Comparison of ENCODE assay signal across 11 mouse cellular contexts in the genomic region with DNA sequence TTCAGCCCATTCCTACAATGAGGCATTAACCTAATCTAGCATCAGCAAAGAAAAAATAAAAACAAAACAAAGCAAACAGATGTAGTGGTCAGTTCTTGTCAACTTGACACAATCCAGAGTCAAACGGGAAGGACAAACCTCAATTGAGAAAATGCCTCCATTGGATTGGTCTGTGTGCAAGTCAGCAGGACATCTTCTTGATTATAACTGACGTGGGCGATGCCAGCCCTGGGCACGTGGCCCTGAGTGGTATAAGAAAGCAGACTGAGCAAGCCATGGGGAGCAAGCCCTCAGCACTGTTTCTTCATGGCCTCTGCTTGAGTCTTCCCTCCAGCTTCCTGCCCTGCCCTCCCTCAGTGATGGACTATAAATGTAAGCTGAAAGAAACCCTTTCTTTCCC. TPM values are rescaled to one million over a fixed set of nuclear protein-coding genes. Genes with fewer than 3 reads are reported as not detected.
DNase-seq lines count a peak whose midpoint lies in the region; ATAC-seq lines count a peak whose summit lies in the region.
"Had no signal": no experiment of that assay in that cellular context is flagged by ENCODE, and none has a peak within 500 bp of the region (broad histone marks: within the 10 kb centered on the region; RNA-seq: fewer than 3 reads in every experiment).

No protein-coding gene starts in this region.

- peaks cover 37% of the 10 kb centered on the region for H3K4me1 ChIP-seq in heart, embryonic 12.5 days (replicated peaks)
- peaks cover 3% of the 10 kb centered on the region for H3K4me1 ChIP-seq in midbrain, embryonic 11.5 days (ENCODE audit: control insufficient read depth, insufficient read depth, low read length)
- peaks cover 14% of the 10 kb centered on the region for H3K4me1 ChIP-seq in midbrain, embryonic 10.5 days
- no peaks in the 10 kb centered on the region for H3K4me1 ChIP-seq in embryonic facial prominence, embryonic 12.5 days
- H3K4me1 ChIP-seq in neural tube, embryonic 13.5 days (replicated peaks) = peaks cover 4% of the 10 kb centered on the region

- H3K4me3 ChIP-seq in heart, embryonic 12.5 days = no peak overlapping the region
- H3K4me3 ChIP-seq in midbrain, embryonic 11.5 days (ENCODE audit: low read depth, low read length) = no peak overlapping the region
- no peak overlapping the region for H3K4me3 ChIP-seq in midbrain, embryonic 10.5 days
- no peak overlapping the region for H3K4me3 ChIP-seq in embryonic facial prominence, embryonic 12.5 days
- H3K4me3 ChIP-seq in neural tube, embryonic 13.5 days = no peak overlapping the region
- H3K4me3 ChIP-seq: kidney, embryonic 15.5 days had no signal

- ATAC-seq in heart, embryonic 12.5 days (ENCODE audit: insufficient number of reproducible peaks, low FRiP score) = 0 out of 2 replicates have a peak, but pooled peaks have one; percentile 30
- no peak for ATAC-seq in midbrain, embryonic 11.5 days (ENCODE audit: low FRiP score)
- no peak for ATAC-seq in embryonic facial prominence, embryonic 12.5 days (ENCODE audit: insufficient number of reproducible peaks, insufficient read depth, low FRiP score, low TSS enrichment)
- ATAC-seq in neural tube, embryonic 13.5 days (ENCODE audit: low read depth) = 0 out of 2 replicates have a peak, but pooled peaks have one; percentile 51

- no peak for DNase-seq in heart, adult 11 months
- no peak for DNase-seq in midbrain, embryonic 11.5 days (ENCODE audit: low spot score, missing footprints)
- no peak for DNase-seq in midbrain, embryonic 10.5 days (ENCODE audit: low spot score)
- no peak for DNase-seq in kidney, postnatal 14 days
- no peak for DNase-seq in layer of hippocampus, adult 9-10 months (ENCODE audit: low spot score)
- DNase-seq: layer of hippocampus, adult 9-11 months had no signal

- no peak overlapping the region for H3K27ac ChIP-seq in heart, embryonic 12.5 days (ENCODE audit: poor library complexity, severe bottlenecking)
- H3K27ac ChIP-seq in midbrain, embryonic 11.5 days (ENCODE audit: low read depth, low read length) = no peak overlapping the region
- no peak overlapping the region for H3K27ac ChIP-seq in midbrain, embryonic 10.5 days (replicated peaks)
- H3K27ac ChIP-seq in embryonic facial prominence, embryonic 12.5 days = no peak overlapping the region
- H3K27ac ChIP-seq in neural tube, embryonic 13.5 days (replicated peaks) = no peak overlapping the region
- H3K27ac ChIP-seq: kidney, embryonic 15.5 days had no signal

- H3K9ac ChIP-seq in heart, embryonic 12.5 days = no peak overlapping the region
- H3K9ac ChIP-seq in midbrain, embryonic 11.5 days (ENCODE audit: low read length) = 0 out of 2 replicates have a peak overlapping the region, but pooled peaks have one; percentile 12
- no peak overlapping the region for H3K9ac ChIP-seq in embryonic facial prominence, embryonic 12.5 days
- H3K9ac ChIP-seq in neural tube, embryonic 13.5 days = no peak overlapping the region
- H3K9ac ChIP-seq: kidney, embryonic 15.5 days had no signal

- 39% methylated on average over 4 of the region's 4 CpGs for WGBS in heart, embryonic 12.5 days
- WGBS in midbrain, embryonic 11.5 days = 57% methylated on average over 4 of the region's 4 CpGs
- 55% methylated on average over 4 of the region's 4 CpGs for WGBS in midbrain, embryonic 10.5 days
- 46% methylated on average over 4 of the region's 4 CpGs for WGBS in embryonic facial prominence, embryonic 12.5 days
- 37% methylated on average over 4 of the region's 4 CpGs for WGBS in neural tube, embryonic 13.5 days

- H3K27me3 ChIP-seq in heart, embryonic 12.5 days (replicated peaks) = 0 out of 2 replicates have a peak, but pooled peaks cover 7% of the 10 kb centered on the region
- 0 out of 2 replicates have a peak, but pooled peaks cover 3% of the 10 kb centered on the region for H3K27me3 ChIP-seq in midbrain, embryonic 11.5 days (ENCODE audit: control insufficient read depth, insufficient read depth, low read length)
- H3K27me3 ChIP-seq in midbrain, embryonic 10.5 days (ENCODE audit: low read depth, poor library complexity, severe bottlenecking) = peaks cover 35% of the 10 kb centered on the region
- H3K27me3 ChIP-seq in embryonic facial prominence, embryonic 12.5 days = no peaks in the 10 kb centered on the region
- H3K27me3 ChIP-seq in neural tube, embryonic 13.5 days = 0 out of 2 replicates have a peak, but pooled peaks cover 7% of the 10 kb centered on the region

- H3K36me3 ChIP-seq in heart, embryonic 12.5 days = no peaks in the 10 kb centered on the region
- no peaks in the 10 kb centered on the region for H3K36me3 ChIP-seq in midbrain, embryonic 11.5 days (ENCODE audit: control insufficient read depth, insufficient read depth, low read length)
- H3K36me3 ChIP-seq in midbrain, embryonic 10.5 days = no peaks in the 10 kb centered on the region
- H3K36me3 ChIP-seq in embryonic facial prominence, embryonic 12.5 days = no peaks in the 10 kb centered on the region
- no peaks in the 10 kb centered on the region for H3K36me3 ChIP-seq in neural tube, embryonic 13.5 days
- H3K36me3 ChIP-seq: kidney, embryonic 15.5 days had no signal

- peak overlapping the region; percentile 18; the same call in 1 of the 2 replicates for H3K4me2 ChIP-seq in heart, embryonic 12.5 days
- H3K4me2 ChIP-seq in midbrain, embryonic 11.5 days = 0 out of 2 replicates have a peak overlapping the region, but pooled peaks have one; percentile 10
- H3K4me2 ChIP-seq in embryonic facial prominence, embryonic 12.5 days (replicated peaks) = 0 out of 2 replicates have a peak overlapping the region, but pooled peaks have one; percentile 10
- 0 out of 2 replicates have a peak overlapping the region, but pooled peaks have one; percentile 18 for H3K4me2 ChIP-seq in neural tube, embryonic 13.5 days

- no peaks in the 10 kb centered on the region for H3K9me3 ChIP-seq in heart, embryonic 12.5 days (replicated peaks)
- H3K9me3 ChIP-seq in midbrain, embryonic 11.5 days (ENCODE audit: control insufficient read depth, low read length) = no peaks in the 10 kb centered on the region
- H3K9me3 ChIP-seq in midbrain, embryonic 10.5 days (replicated peaks) = no peaks in the 10 kb centered on the region
- H3K9me3 ChIP-seq in embryonic facial prominence, embryonic 12.5 days = no peaks in the 10 kb centered on the region
- H3K9me3 ChIP-seq in neural tube, embryonic 13.5 days = no peaks in the 10 kb centered on the region
- H3K9me3 ChIP-seq: kidney, embryonic 15.5 days had no signal

RNA-seq across cellular contexts. Expression of gene Txnip, which starts 10.9 kb away (rescaled TPM):
- polyA plus RNA-seq in heart, embryonic 12.5 days (2016; fragmentation: Nextera tagmentation; extraction: Ambion mirVana) = 144 and 150 TPM in 2 replicates
- polyA plus RNA-seq in midbrain, embryonic 11.5 days (2014; fragmentation: Nextera tagmentation; extraction: Ambion mirVana) = 54.0 and 55.9 TPM in 2 replicates
- polyA plus RNA-seq in midbrain, embryonic 10.5 days (2016; fragmentation: Nextera tagmentation; extraction: Ambion mirVana) = 31.5 and 41.7 TPM in 2 replicates
- polyA plus RNA-seq in embryonic facial prominence, embryonic 12.5 days (2016; fragmentation: Nextera tagmentation; extraction: Ambion mirVana) = 75.8 and 80.8 TPM in 2 replicates
- polyA plus RNA-seq in neural tube, embryonic 13.5 days (2015; fragmentation: Nextera tagmentation; extraction: Ambion mirVana) = 74.7 and 78.0 TPM in 2 replicates

RNA-seq across cellular contexts. Expression of gene Hfe2, which starts 21.9 kb away (rescaled TPM):
- polyA plus RNA-seq in heart, embryonic 12.5 days (2016; fragmentation: Nextera tagmentation; extraction: Ambion mirVana) = 7.9 and 9.2 TPM in 2 replicates
- polyA plus RNA-seq in midbrain, embryonic 11.5 days (2014; fragmentation: Nextera tagmentation; extraction: Ambion mirVana) = 1.3 and 1.7 TPM in 2 replicates
- polyA plus RNA-seq in midbrain, embryonic 10.5 days (2016; fragmentation: Nextera tagmentation; extraction: Ambion mirVana) = 1.5 and 2.1 TPM in 2 replicates
- 3.2 and 4.0 TPM in 2 replicates for polyA plus RNA-seq in embryonic facial prominence, embryonic 12.5 days (2016; fragmentation: Nextera tagmentation; extraction: Ambion mirVana)
- polyA plus RNA-seq in neural tube, embryonic 13.5 days (2015; fragmentation: Nextera tagmentation; extraction: Ambion mirVana) = 1.0 and 1.4 TPM in 2 replicates

RNA-seq across cellular contexts. Expression of gene Gm16253, which starts 29.9 kb away (rescaled TPM):
- 1.6 and 2.4 TPM in 2 replicates for polyA plus RNA-seq in heart, embryonic 12.5 days (2016; fragmentation: Nextera tagmentation; extraction: Ambion mirVana)
- polyA plus RNA-seq in midbrain, embryonic 11.5 days (2014; fragmentation: Nextera tagmentation; extraction: Ambion mirVana) = 0.36 and 0.43 TPM in 2 replicates
- polyA plus RNA-seq in midbrain, embryonic 10.5 days (2016; fragmentation: Nextera tagmentation; extraction: Ambion mirVana) = 0.62 and 1.6 TPM in 2 replicates
- polyA plus RNA-seq in embryonic facial prominence, embryonic 12.5 days (2016; fragmentation: Nextera tagmentation; extraction: Ambion mirVana) = 2.1 and 2.4 TPM in 2 replicates
- 1.2 and 1.8 TPM in 2 replicates for polyA plus RNA-seq in neural tube, embryonic 13.5 days (2015; fragmentation: Nextera tagmentation; extraction: Ambion mirVana)
- polyA plus RNA-seq: thymus, adult 2 months had no signal

RNA-seq across cellular contexts. Expression of gene Polr3gl, which starts 47.1 kb away (rescaled TPM):
- 39.2 and 39.3 TPM in 2 replicates for polyA plus RNA-seq in heart, embryonic 12.5 days (2016; fragmentation: Nextera tagmentation; extraction: Ambion mirVana)
- 12.1 and 14.7 TPM in 2 replicates for polyA plus RNA-seq in midbrain, embryonic 11.5 days (2014; fragmentation: Nextera tagmentation; extraction: Ambion mirVana)
- 25.2 and 31.8 TPM in 2 replicates for polyA plus RNA-seq in midbrain, embryonic 10.5 days (2016; fragmentation: Nextera tagmentation; extraction: Ambion mirVana)
- 49.8 and 52.1 TPM in 2 replicates for polyA plus RNA-seq in embryonic facial prominence, embryonic 12.5 days (2016; fragmentation: Nextera tagmentation; extraction: Ambion mirVana)
- polyA plus RNA-seq in neural tube, embryonic 13.5 days (2015; fragmentation: Nextera tagmentation; extraction: Ambion mirVana) = 41.0 and 42.8 TPM in 2 replicates

RNA-seq across cellular contexts. Expression of gene Ankrd34a, which starts 49.6 kb away (rescaled TPM):
- 9.2 and 9.5 TPM in 2 replicates for polyA plus RNA-seq in heart, embryonic 12.5 days (2016; fragmentation: Nextera tagmentation; extraction: Ambion mirVana)
- polyA plus RNA-seq in midbrain, embryonic 11.5 days (2014; fragmentation: Nextera tagmentation; extraction: Ambion mirVana) = 1.5 and 2.0 TPM in 2 replicates
- 1.0 and 1.7 TPM in 2 replicates for polyA plus RNA-seq in midbrain, embryonic 10.5 days (2016; fragmentation: Nextera tagmentation; extraction: Ambion mirVana)
- polyA plus RNA-seq in embryonic facial prominence, embryonic 12.5 days (2016; fragmentation: Nextera tagmentation; extraction: Ambion mirVana) = 2.1 and 2.3 TPM in 2 replicates
- 11.0 and 12.6 TPM in 2 replicates for polyA plus RNA-seq in neural tube, embryonic 13.5 days (2015; fragmentation: Nextera tagmentation; extraction: Ambion mirVana)

Comparison
In these comparisons a context has a peak if more than half of its experiments do, and no peak if none do; other contexts are left out.
1. ATAC-seq: peak in heart, embryonic 12.5 days (single experiment) and neural tube, embryonic 13.5 days (single experiment); none in midbrain, embryonic 11.5 days (single experiment) and embryonic facial prominence, embryonic 12.5 days (single experiment).
2. Peak in every context shown above with its lines, with median percentiles within 50 percentile points of each other: H3K4me2 ChIP-seq.